Mouse (Mus musculus) bone marrow, adult 2 months (tissue): ENCODE results near the gene Phykpl.

Experiments
- CTCF ChIP-seq: fragments of 200-500 bp; IDR thresholded peaks from 2 replicates; pipeline ENCODE4 v1.5.1; 2011; ENCODE audit warnings: low read length, control low read depth; ENCODE audit not compliant: control insufficient read depth, insufficient read depth
- POLR2A ChIP-seq: fragments of 200-500 bp; IDR thresholded peaks from 2 replicates; pipeline ENCODE4 v1.6.1; 2011; ENCODE audit warnings: low read depth, mild to moderate bottlenecking, control low read depth, low read length, borderline replicate concordance; ENCODE audit not compliant: control insufficient read depth

DNA sequence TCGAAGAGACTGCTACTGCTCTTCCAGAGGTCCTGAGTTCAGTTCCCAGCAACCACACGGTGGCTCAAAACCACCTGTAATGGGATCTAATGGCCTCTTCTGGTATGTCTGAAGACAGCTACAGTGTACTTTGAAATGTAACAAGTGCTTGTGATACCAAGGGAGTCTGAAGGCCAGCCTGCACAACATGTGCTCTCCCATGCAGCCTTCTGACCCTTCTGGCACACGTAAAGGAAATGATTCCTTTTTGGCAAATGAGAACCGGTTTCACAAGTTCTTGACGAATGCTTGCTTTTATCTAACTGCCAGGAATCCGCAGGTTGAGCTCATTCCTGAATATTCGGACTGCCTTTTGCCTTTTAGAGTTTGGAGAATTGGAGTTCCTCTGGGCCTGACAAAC, 30.6 kb downstream of the Phykpl start:
- TF ChIP-seq CTCF (no peak), POLR2A (no peak)
